Mouse (Mus musculus): ENCODE measurements around the gene Gm26897. TPM values are rescaled to one million over a fixed set of nuclear protein-coding genes. Genes with fewer than 3 reads are reported as not detected.

The Gm26897 gene
- not detected for polyA plus RNA-seq (2014; fragmentation: Illumina TruSeq; extraction: RNeasy Lipid Tissue Mini Kit (QIAGEN cat#74804))

GRCm38 (mm10) chr5:111733851-111734250 lies at the start of gene Gm26897:
TSS of gene Gm26897 (plus strand) at chr5:111733924.

Data from ovary, adult 10 weeks (tissue).